Mouse (Mus musculus) liver, embryonic 14.5 days (tissue): Measurements from ENCODE around the gene Sbf1.

Experiments
- CTCF ChIP-seq: IDR thresholded peaks from 2 replicates; pipeline ENCODE4 v1.5.1; 2016; ENCODE audit warnings: antibody characterized with exemption, low read depth, control low read depth
- EP300 ChIP-seq: IDR thresholded peaks from 2 replicates; pipeline ENCODE4 v1.6.1; 2016; ENCODE audit warnings: antibody characterized with exemption, low read depth

DNA sequence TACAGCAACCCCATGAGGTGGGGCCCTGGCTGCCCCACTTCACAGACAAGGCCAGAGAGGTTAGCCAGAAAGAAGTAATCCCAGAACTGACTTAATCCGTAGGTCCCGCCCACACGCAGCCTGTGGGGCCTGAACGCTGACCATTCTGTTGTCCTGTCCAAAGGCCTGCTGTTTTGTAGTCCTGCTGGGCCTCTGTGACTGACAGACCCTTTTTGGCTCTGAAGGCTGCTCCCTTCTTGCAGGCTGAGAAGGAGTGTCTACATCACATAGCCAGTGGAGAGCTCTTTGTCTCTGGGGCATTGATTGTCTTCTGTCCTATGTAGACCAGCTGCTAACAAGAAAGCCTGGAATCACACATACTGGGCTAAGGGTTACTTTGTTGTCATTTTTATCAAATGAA lies 59.8 kb downstream of the Sbf1 start:
- no peak for TF ChIP-seq EP300
- TF ChIP-seq CTCF, result no peak
